Mouse (Mus musculus) left cerebral cortex, adult 9 months (tissue): Measurements from ENCODE around the gene Tnfrsf1b.

Experiments used
- DNase-seq, 2 experiments: peaks; one replicate each; pipeline ENCODE4 v3.0.0; 2022; ENCODE audit warnings: low spot score in 2 of 2

Tnfrsf1b gene

DNA sequence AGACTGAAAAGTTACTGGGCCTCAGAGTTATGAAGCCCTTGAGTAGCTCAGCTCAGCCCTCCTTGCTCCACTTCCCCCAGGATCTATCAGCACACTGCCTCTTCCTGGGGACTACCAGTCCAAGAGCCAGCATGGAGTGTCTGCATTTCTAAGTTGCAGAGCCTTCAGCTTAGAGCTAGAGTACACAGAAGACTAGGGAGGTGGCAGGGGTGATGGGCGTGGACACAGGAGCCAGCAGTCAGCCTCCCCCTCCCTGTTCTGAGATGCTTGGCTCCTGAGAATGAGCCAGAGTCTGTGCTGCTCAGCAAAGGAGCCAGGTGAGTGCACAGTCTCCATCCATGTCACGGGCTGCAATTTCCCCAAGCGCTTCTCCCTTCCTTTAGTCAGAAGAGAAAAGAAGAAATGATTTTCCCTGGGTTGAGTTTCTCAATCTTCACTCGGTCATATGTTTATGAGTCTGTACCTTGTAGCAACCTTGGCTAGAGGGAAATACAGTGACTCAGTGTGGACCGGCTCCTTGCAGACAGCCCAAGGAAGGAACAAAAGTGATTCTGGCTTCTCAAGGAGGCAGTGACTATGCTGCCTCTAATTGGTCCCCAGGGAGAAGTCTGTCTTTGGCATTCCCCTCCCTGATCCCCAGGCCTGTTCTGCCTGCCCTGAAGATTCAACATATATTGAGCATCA is 11.2 kb upstream of the Tnfrsf1b start:
- no peak for DNase-seq

DNA sequence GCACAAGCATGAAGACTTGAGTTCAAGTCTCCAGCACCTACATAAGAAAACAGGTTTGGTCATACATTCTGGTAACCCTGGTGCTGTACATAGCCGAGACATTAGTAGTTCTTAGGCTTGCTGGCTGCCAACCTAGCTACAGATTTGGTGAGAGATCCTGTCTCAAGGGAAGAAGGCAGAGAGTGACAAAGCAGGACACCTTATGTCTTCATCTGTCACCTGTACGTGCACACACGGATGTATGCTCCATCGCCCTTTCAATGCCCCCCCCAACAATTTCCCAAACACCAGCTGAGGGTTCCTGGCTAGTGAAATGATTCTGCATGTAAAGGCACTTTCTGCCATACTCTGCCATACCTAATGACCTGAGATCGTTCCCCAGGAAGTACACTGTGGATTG is 9.5 kb upstream of the Tnfrsf1b start:
- no peak for DNase-seq

DNA sequence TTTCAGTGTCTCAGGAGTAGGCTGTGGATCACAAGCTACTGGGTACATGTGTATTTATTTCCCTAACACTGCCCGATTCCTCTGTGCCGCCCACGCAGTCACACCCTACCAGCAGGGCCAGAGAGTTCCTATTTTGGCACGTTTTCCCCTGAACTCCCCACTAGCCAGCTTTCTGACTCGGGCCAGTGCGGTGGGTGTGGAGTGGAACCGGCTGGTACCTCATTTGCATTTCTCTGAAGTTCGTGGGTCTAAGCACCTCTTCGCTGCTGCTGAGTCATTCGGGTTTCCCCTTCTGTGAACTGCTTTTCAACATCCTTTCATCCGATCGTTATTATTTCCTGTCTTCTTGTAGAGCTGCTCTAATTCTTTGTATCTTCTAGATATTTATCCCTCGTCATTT is 7.7 kb upstream of the Tnfrsf1b start:
- DNase-seq, result peak in 1 of 2 experiments; percentile 29

DNA sequence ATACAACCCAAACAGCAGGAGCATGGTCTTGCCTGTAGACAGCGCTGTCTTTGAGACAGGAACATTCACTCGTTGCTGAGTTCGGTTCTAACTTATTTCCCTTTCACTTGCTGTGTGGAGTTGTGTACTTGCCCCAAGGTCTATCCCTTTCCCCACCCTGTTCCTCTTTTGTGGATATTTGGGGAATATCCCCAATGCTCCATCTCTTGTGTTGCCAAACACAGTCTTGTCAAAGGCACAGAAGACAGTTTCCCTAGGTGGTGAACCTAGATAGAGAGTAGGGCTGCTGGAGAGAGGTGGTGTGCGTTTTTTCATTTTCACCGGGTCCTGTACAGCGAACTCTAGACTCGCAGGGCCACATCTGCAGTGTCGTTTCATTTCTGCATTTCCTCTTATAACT is 5.9 kb upstream of the Tnfrsf1b start:
- no peak for DNase-seq

DNA sequence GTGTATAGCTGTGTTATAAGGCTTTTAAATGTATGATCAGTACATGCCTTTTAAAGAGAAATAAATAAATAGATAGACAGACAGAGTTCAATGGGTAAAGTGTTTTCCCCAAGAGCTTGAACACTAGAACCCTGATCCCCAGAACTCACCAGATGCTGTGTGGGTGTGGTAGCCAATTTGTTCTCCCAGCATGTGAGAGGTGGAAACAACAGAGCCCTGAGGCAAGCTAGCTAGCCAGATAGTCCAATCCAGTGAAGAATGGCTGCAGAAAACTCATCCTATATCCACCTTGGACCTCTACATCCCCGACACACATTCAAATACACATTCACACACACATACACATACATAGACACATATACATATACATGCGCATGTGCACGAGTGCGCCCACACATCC is 4.9 kb upstream of the Tnfrsf1b start:
- no peak for DNase-seq

DNA sequence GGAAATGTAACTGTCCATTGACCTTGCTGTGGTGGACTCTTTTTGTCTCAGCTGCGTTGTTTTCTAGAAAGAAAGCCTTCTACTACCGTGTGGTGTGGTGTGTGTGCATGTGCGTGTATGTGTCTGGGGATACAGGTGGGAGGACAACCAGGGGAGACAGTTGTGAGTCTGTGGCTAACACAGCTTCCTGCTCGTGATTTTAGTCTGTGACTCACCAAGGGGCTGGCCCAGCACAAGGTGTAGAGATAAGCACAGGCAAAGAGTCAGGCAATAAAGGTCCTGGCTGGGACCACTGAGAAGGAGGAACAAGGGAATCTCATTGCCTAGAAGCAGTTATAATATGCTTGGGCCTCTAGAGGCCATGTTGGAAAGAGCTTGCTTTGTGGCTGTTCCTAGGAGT is 3.3 kb upstream of the Tnfrsf1b start:
- no peak for DNase-seq

DNA sequence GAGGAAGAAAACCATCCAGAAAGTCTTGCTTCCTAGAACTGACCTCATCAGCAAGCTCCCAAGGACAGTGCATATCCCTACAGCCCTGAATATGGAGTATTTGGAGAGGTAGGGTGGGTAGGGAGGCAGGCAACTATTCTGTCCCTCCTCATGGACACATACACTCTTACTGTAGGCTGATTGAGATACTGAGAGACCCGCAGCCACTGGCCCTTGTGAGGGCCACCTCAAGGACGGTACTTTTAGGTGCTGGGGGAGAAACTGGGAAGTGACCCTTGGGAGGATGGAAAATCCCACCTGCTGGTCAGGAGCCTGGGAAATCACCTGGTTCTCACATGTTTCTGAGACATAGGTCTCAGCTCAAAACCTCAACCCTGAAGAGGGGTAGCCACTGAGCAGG is 886 bp upstream of the Tnfrsf1b start:
- no peak for DNase-seq

DNA sequence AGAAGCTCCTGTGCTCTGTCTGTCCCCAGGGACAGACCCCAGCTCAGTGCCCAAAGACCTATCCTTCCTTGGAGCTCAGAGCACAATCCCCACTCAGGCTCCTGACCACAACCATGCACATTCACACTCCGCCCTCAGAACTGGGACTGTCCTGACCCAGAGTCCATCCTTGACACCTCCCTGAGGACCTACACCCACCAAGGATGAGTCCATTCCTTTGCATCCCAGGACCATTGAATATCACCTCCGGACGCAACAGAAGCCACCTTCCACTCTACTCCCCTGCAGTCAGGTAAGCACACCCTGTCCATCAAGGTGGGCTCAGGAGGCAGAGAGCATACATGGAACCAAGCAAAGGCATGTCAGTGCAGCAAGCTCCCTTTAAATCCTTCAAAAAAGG is 1.1 kb downstream of the Tnfrsf1b start:
- DNase-seq, result no peak

DNA sequence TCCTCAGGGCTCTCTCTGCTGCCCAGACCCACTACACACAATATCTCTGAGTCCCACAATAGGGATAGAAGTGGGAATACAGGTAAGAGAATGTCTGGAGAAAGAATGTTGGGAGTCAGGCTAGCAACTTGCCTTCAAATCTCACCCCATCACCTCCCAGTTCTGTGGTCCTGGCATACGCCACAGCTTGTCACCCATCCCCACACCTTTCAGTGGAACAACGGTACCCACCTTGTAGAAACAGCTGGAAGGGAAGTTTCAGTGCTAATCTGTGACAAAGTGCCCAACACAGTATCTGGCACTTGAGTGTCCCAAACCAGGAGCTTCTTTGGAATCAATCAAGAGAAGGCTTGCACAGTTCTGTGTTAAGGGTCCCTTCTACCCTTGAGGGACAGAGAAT is 2.0 kb downstream of the Tnfrsf1b start:
- DNase-seq, result no peak

DNA sequence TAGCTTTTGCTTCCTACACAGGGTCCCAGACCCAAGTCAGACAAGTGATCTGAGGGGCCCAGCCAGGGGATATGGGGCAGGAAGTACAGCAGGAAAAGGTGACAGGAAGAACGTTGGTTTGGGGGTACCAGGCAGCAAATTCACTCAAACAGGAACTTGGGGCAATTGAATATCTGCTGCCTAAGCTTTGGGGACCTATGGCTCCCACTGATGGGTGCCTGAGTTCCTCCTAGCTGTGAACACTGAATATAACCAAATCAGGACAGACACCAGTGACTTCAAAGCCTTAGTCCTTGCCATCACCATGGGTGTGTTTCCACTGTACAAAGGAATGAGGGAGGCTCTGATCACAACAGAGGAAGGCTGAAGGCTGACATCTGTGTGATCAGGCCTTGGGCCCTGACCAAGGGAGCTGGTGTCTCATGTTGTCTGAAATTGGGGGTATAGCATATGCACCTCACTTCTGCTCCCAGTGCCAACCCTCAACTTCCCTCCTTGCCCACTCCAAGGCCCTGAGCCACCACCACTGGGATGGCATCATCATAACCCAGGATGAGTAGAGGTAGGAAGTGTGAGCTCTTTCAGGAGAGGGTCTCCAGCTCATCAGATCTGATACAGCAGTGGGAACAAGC is 3.8 kb downstream of the Tnfrsf1b start:
- DNase-seq, result no peak

DNA sequence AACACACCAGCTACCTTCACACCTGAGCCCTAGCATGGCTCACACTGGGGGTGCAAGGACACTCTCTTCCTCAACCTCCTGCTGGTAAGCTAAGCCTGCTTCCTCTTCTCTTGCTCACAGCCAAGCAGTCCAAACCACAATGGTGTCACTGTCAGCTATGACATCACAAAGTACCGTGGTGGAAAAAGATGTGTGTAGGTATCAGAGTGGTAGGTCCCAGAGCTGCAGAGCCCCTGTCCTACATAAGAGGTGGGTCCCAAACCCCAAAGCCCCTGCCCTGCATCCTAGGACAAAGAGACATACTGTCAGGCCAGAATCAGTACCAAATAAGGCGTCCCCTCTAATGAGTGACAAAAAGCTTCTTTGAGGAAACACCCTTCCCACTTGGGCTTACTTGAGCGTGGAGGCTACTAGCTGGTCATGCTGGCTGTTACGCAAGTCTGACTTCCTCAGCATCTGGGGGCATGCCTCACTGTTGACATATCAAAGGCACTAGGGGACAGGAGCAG is 5.9 kb downstream of the Tnfrsf1b start:
- DNase-seq, result peak in 1 of 2 experiments; percentile 20

DNA sequence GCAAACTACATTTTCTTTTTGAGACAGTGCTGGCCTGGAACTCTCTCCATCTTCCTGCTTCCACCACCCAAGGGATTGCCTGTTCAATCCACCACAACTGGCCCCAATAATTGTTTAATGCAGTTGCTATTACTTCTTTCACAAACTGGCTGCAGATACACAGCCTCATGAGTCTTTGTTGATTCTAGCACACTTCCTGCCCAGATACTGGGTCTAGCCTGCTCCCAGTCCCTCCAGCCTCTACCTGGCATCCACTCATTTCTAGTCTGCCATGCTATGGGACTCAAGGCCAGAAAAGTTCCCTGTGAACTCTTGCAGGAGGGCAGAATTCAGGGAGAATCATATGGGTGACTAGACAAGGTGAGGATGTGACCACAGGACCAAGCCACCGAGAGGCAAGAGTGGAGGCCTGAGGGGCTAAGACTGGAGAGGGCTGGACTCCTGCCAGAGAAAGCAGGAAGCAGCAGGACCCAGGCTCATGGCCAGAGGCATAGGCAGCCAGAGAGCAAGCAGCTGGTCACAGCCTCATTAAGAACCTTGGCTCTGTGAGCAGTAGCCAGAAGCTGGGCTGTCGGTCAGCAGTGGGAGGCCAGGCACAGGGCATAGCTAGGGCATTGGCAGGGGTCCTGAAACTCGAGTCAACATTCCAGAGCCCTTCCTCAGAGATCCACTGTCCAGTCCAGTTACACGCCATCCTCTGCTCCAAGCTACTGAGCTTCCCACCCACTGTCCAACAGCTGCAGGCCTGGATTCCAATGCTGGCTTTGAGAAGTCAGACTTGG is 7.4 kb downstream of the Tnfrsf1b start:
- DNase-seq, result peak in 1 of 2 experiments; percentile 31

DNA sequence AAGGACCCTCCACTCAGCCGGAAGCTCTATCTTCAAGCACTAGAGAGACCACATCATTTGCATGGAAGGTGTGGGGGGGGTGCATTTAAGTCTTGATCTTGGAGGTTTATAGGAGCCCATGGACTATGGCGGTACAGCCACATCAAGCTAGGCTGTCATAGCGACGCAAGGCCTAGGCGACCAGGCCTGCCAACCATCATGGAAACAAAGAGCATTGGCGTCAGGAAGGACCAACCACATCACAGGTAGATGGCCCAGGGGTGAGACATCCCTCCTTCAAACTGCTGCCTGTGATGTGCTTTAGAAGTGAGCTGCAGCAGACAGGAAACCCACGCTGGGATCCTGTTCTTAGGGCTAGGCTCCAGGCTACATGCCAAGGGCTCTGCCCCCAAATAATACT is 10.6 kb downstream of the Tnfrsf1b start:
- DNase-seq, result no peak

DNA sequence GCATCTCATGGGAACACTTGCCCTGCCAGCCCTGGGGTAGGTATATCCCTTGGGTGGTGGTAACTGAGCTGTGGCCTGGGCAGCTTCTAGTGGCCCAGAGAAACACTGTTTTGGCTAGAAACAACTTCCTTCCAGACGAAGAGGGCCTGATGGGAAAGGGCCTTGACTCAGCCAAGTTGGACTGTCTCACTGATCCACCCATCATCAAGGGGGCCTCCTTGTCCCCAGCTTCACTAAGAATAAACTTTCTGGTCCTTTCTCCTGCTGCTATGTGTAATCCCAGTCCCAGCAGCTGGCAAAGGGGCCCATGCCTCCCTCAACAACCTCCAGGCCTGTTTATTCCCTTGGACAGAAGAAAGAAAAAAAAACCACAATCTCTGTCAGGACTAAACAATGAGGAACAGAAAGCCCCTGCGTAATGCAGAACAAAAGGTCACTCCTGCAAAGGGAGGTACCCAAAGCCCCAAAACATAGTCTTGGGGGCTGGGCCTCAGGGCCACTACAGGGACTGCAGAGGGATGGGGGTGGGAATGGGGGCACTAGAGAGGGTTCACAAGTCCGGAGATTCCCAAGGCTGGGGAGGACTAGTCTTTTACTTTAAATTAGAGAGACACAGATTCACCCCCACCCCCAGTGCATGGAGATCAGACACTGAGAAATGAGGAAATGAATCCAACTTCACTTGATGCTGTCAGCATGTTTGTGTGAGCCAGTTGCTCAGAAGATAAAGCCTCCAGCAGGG is 13.0 kb downstream of the Tnfrsf1b start:
- no peak for DNase-seq

DNA sequence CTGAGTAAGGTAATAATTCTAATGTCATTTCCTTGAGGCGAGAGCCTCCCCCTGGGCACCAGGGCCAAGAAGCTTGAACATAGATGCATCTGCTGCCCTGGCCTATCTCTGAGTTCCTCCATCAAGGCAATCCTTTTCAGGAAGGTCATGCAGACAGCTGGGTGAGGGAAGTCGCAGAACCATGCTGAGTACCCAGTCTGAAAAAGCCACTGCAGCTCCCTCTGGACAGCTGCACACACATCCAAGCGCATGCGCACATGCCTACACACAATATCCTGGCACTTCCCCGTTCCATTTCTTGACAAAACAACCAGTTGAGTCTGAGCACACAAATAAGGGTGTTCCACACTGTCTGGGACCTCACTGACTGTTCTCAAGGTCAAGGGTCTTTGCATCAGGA is 14.9 kb downstream of the Tnfrsf1b start:
- no peak for DNase-seq

DNA sequence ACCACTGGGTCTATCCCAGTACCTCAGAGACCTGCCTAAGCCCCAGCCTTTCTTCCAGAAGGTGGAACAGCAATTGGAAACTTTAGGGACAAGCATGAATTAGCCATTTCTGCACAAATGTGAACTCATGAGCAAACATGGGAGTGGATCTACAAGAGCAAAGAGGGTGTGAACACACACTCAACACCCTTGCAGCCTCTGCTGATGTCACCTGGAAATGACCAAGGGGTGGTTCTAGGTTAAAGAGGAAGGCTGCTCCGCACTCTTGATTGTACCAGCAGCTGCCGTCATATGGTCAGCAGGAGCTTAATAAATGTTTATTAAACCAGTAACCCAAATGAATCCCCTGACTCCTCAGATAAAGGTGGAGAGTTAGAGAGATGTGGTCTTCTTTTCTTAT is 16.0 kb downstream of the Tnfrsf1b start:
- no peak for DNase-seq

DNA sequence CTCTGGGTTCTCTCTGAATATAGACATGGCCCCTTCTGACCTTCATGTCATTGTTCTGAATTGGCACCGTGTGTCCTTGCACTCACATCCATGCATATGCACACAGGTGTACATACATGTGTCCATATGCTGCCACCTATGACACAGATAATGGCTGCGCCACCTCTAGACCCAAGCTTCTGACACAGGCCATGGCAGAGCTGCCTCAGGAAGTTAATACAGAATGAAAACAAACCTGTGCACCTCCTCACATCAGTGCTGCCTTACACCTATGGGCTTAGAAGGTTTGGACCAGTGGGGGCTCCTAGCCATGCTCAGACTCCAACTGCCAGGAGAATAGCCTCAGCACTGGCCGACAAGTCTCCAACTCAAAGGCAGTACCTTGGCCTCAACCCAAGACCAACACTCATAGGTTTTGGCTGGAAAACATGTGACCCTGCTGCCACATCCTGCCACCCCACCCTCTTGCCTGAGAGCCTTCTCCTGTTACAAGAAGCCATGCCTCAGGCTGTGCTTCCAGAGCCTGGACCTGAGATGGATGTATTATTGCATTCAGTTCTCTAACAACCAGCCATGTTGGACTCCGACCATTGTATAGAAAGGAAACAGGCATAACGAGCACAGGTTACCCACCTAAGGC is 17.0 kb downstream of the Tnfrsf1b start:
- no peak for DNase-seq

DNA sequence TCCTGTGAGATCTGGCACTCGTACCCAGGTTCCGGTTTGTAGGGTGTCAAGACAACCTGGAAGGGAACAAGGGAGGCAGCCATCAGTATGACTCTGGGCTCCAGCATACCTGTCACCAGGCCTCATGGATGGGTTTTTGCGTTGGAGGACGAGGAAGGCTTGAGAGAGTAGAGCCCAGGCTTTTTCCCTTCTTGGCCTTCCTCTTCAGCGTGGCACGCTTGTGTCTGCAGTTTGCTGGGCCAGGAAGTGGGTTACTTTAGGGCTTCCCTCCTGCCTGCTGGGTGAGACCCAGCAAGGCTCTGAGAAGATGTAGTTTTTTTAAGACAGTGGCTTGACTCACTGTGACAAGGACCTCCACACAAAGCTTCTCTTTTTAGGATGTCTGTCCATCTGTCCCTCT is 17.6 kb downstream of the Tnfrsf1b start:
- DNase-seq, result no peak

DNA sequence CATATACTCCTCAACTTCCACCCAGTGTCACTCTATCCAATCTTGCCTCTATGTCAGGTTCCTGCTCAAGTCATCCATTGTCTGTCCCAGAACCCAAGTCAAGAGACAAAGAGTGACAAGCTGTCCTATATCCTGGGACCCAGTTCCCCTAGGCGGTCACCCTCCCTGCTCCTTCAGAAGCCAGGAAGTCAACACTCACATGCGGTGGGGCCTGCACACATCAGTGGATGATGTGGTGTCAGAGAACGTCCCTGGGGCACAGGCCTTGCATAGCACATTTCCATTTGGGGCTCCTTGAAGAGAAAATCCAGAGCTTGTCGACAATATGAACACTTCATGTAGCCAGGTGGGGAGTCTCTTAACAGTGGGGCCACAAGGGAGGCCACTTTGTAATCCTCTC is 22.1 kb downstream of the Tnfrsf1b start:
- DNase-seq, result no peak

DNA sequence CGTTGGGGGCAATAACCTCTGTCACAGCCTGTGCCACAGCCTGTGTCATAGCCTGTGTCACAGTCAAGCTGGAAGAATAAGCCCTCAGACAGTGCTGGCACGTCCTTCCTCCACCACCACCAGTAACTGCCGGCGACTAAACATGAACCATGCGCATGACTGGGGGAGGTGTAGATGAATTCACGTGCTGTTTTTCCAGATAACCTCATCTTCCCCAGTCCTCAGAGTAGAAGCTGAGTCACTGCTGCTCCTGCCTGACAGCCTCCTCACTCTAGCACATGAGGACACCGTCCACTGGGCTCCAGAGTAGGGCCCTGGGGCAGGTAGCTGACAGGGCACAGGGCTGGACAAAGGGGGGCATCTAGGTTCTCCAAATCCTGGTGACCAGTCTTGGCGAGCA is 24.6 kb downstream of the Tnfrsf1b start:
- DNase-seq, result no peak

DNA sequence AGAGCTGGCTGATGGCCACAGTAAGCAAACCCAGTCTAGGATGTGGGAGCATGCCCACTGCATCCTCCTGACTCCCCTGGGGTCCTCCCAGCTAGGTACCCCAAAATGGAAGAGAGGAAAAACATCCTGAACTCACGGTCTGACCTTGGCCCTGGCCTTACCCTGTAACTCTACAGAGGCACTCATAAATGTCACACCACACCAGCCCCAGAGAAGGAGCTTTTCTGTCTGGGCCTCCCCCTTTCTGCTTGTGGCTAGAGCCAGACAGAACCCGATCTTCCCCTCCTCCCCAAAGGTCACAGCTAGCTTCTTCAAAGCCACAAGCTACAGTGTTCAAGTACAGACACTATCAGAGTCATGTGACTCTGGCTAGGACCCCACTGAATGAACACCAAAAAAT is 25.3 kb downstream of the Tnfrsf1b start:
- no peak for DNase-seq

DNA sequence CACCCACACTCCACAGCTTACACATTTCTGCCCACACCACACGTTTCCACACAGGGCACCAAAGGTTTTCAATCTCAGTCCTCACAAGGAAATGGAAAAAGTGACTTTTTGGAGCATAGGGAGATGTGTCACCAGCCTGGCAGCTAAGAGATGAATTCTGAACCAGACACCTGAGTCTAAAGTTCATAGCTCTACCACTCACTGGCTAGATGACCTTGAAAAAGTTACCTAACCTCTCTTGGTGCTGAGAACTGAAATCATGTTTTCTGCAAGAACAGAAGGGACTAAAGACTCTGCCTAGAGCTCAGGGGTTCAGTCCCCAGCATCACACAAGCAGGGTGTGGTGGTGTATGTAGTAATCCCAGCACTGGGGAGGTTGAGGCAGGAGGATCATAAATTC is 26.7 kb downstream of the Tnfrsf1b start:
- DNase-seq, result no peak
